Mouse (Mus musculus) gastrocnemius, postnatal 4 days (tissue): ENCODE results near the gene Mogs. TPM values are rescaled to one million over a fixed set of nuclear protein-coding genes. Genes with fewer than 3 reads are reported as not detected.
A peak's percentile ranks its signal among the peaks of the same experiment; 100 is the strongest.

Source experiments
- DNase-seq, 2 experiments: peaks; one replicate each; pipeline ENCODE4 v3.0.0; 2021 to 2022; ENCODE audit warnings: low spot score in 2 of 2, mixed read lengths in 2 of 2
- total RNA-seq, 2 experiments: library from RNA; stranded (reverse); gene quantifications; 2 replicates each; pipeline ENCODE4 v1.2.3; 2021

Mogs gene
- total RNA-seq, 2 experiments from 2014 or later, result 20.0 to 21.9 TPM

GRCm38 (mm10) chr6:83092416-83093127 is 22.7 kb upstream of the Mogs start:
- no peak for DNase-seq

GRCm38 (mm10) chr6:83095968-83096367 is 19.3 kb upstream of the Mogs start:
- DNase-seq, result no peak

- DNase-seq, result no peak
Observed at GRCm38 (mm10) chr6:83098411-83098810, 16.9 kb upstream of the Mogs start.

GRCm38 (mm10) chr6:83101316-83101687 is 14.0 kb upstream of the Mogs start, which contains the start of the genes Ccdc142 and Gm42688:
Ccdc142 (plus strand) TSS chr6:83101601.
Gm42688 (plus strand) TSS chr6:83101617.
- peak; percentile 66 to 87 for DNase-seq

- peak in 1 of 2 experiments; percentile 72 for DNase-seq
Observed at GRCm38 (mm10) chr6:83101688-83102556, 13.4 kb upstream of the Mogs start.

- no peak for DNase-seq
Observed at GRCm38 (mm10) chr6:83103130-83103650, 12.1 kb upstream of the Mogs start.

- DNase-seq, result no peak
Observed at GRCm38 (mm10) chr6:83104158-83104557, 11.1 kb upstream of the Mogs start.

GRCm38 (mm10) chr6:83107566-83108400 is 7.5 kb upstream of the Mogs start:
- DNase-seq, result peak; percentile 77 to 86

GRCm38 (mm10) chr6:83108762-83109668 is 6.3 kb upstream of the Mogs start, which contains the start of gene Mrpl53:
Mrpl53 (plus strand) TSS chr6:83109040.
- peak; percentile 64 to 86 for DNase-seq

- no peak for DNase-seq
Observed at GRCm38 (mm10) chr6:83111510-83112136, 3.7 kb upstream of the Mogs start.

- DNase-seq, result peak in 1 of 2 experiments; percentile 38
Observed at GRCm38 (mm10) chr6:83115682-83116372, 531 bp downstream of the Mogs start.

- DNase-seq, result no peak
Observed at GRCm38 (mm10) chr6:83116373-83117164, 1.3 kb downstream of the Mogs start.

- no peak for DNase-seq
Observed at GRCm38 (mm10) chr6:83117165-83117438, 1.8 kb downstream of the Mogs start.

GRCm38 (mm10) chr6:83117616-83118015 is 2.3 kb downstream of the Mogs start:
- no peak for DNase-seq

- DNase-seq, result no peak
Observed at GRCm38 (mm10) chr6:83118369-83118768, 3.1 kb downstream of the Mogs start.

GRCm38 (mm10) chr6:83118825-83119733 is 3.8 kb downstream of the Mogs start:
- no peak for DNase-seq

GRCm38 (mm10) chr6:83119734-83120051 is 4.4 kb downstream of the Mogs start:
- DNase-seq, result peak in 1 of 2 experiments; percentile 49
